Mouse (Mus musculus): ENCODE data around the gene Gm7030. TPM values are rescaled to one million over a fixed set of nuclear protein-coding genes. Genes with fewer than 3 reads are reported as not detected.
A peak's percentile ranks its signal among the peaks of the same experiment; 100 is the strongest.
"Not testable (repeated sequence)": the region's sequence is repeated elsewhere in the genome, so short reads cannot be mapped to it uniquely, and the experiment has no call there.

The Gm7030 gene
- polyA plus RNA-seq (2015; fragmentation: Nextera tagmentation; extraction: Ambion mirVana): not detected in 2 replicates

GRCm38 (mm10) chr17:36128968-36129817 lies at the start of gene Gm7030:
Gene Gm7030 (minus strand): TSS chr17:36129425.
- ATAC-seq; H3K9me3 ChIP-seq (ENCODE audit: low read length); H3K27me3 ChIP-seq (ENCODE audit: insufficient read depth, low read length); H3K9ac ChIP-seq (replicated peaks); H3K36me3 ChIP-seq (replicated peaks; ENCODE audit: insufficient read depth, low read length); H3K27ac ChIP-seq (ENCODE audit: low read depth); DNase-seq; H3K4me1 ChIP-seq (ENCODE audit: insufficient read depth); H3K4me3 ChIP-seq (ENCODE audit: low read depth, low read length); H3K4me2 ChIP-seq (ENCODE audit: low read depth, low read length): not testable (repeated sequence)
- 20% methylated on average over 24 of the region's 28 CpGs for WGBS (ENCODE audit: insufficient replicate concordance)

GRCm38 (mm10) chr17:36178938-36179337 lies 49.7 kb upstream of the Gm7030 start:
- H3K9ac ChIP-seq (replicated peaks); ATAC-seq; H3K9me3 ChIP-seq (ENCODE audit: low read length); H3K36me3 ChIP-seq (replicated peaks; ENCODE audit: insufficient read depth, low read length); H3K4me1 ChIP-seq (ENCODE audit: insufficient read depth); H3K27ac ChIP-seq (ENCODE audit: low read depth): not testable (repeated sequence)
- Histone ChIP-seq H3K4me2 (ENCODE audit: low read depth, low read length) (peak overlapping the region; percentile 40), H3K4me3 (ENCODE audit: low read depth, low read length) (peak overlapping the region; percentile 25; the same call in 1 of the 2 replicates), H3K27me3 (ENCODE audit: insufficient read depth, low read length) (peaks cover 13% of the 10 kb centered on the region)
- DNase-seq: peak; percentile 24
- WGBS (ENCODE audit: insufficient replicate concordance): under 1% methylated on average over 40 of the region's 40 CpGs

DNA sequence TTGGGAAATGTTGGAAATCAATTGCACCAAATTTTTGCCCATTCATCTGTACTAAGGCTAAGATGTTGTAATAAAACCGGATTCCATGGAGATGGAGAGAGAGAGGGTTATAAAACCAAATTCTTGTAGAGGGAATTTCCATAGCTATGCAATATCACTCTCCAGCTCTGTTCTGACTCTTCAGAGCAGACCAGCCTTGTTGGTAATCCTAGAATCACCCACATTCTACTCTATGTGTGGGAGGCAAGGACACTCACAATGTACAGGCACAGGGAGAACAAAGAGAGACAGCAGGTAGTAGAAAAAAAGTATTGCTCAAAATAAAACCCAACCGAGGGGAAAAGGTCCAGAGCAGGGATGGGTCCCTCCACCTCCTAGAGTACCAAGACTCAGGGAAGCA lies 46.9 kb upstream of the Gm7030 start:
- H3K4me2 ChIP-seq (ENCODE audit: low read depth, low read length); ATAC-seq; H3K4me3 ChIP-seq (ENCODE audit: low read depth, low read length); H3K4me1 ChIP-seq (ENCODE audit: insufficient read depth); DNase-seq; H3K27ac ChIP-seq (ENCODE audit: low read depth); H3K9ac ChIP-seq (replicated peaks); H3K9me3 ChIP-seq (ENCODE audit: low read length); H3K27me3 ChIP-seq (ENCODE audit: insufficient read depth, low read length); H3K36me3 ChIP-seq (replicated peaks; ENCODE audit: insufficient read depth, low read length): not testable (repeated sequence)
- WGBS (ENCODE audit: insufficient replicate concordance): no CpG with 5 or more reads among the region's 2 CpGs

GRCm38 (mm10) chr17:36170287-36170814 lies 41.1 kb upstream of the Gm7030 start:
- Histone ChIP-seq H3K4me3 (ENCODE audit: low read depth, low read length) (no peak overlapping the region), H3K4me1 (ENCODE audit: insufficient read depth) (peaks cover 4% of the 10 kb centered on the region; the same call in 1 of the 2 replicates), H3K27ac (ENCODE audit: low read depth) (no peak overlapping the region), H3K9me3 (ENCODE audit: low read length) (no peaks in the 10 kb centered on the region), H3K36me3 (replicated peaks; ENCODE audit: insufficient read depth, low read length) (no peaks in the 10 kb centered on the region), H3K27me3 (ENCODE audit: insufficient read depth, low read length) (peaks cover 27% of the 10 kb centered on the region), H3K4me2 (ENCODE audit: low read depth, low read length) (no peak overlapping the region), H3K9ac (replicated peaks) (no peak overlapping the region)
- DNase-seq (no peak), ATAC-seq (no peak)
- TF ChIP-seq EP300 (IDR thresholded peaks at IDR 0.05; ENCODE audit: low read depth) (no peak), CTCF (IDR thresholded peaks at IDR 0.05; ENCODE audit: low read depth) (no peak)
- 14% methylated on average over 1 of the region's 1 CpGs for WGBS (ENCODE audit: insufficient replicate concordance)

DNA sequence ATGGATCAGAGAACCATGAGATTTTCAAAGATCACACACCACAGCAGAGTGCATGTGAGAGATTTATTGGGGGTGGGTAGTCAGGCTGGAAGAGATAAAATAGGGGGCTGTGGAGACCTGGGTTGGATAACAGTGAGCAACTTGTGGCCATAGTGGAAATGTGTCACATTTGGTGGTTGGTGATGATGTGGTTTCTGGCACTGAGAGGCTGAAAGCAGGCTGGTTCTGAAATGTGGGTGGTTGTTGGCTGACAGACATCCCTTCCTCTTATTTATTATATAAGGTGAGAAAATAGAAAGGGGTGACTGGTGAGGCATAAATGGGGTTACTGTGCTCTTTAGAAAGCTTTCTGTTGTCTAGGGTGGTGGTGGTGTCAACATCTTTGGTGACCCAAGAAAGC lies 40.5 kb upstream of the Gm7030 start:
- Histone ChIP-seq H3K4me1 (ENCODE audit: insufficient read depth) (peaks cover 4% of the 10 kb centered on the region; the same call in 1 of the 2 replicates), H3K27me3 (ENCODE audit: insufficient read depth, low read length) (peaks cover 29% of the 10 kb centered on the region)
- ATAC-seq: no peak

DNA sequence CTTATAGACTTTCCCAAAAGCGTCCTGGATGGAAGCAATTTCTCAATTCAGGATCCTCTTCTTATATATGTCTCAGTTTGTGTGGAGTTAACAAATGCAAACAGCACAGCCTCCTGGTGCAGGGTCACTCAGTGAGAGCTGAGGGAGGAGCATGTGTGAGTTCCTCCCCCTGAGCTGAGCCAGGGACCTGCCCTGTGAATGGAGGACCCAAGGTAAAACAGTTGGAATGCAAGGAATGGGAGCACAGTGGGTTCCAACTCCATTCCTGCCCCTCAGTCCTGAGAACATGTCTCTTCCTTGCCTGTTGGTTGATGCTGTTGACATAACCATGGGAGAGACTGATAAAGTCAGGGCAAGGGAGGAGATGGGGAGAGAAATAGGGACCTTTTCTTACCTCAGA lies 39.9 kb upstream of the Gm7030 start:
- WGBS (ENCODE audit: insufficient replicate concordance): no CpG with 5 or more reads among the region's 1 CpGs
- DNase-seq; H3K9me3 ChIP-seq (ENCODE audit: low read length); H3K9ac ChIP-seq (replicated peaks); ATAC-seq; H3K4me3 ChIP-seq (ENCODE audit: low read depth, low read length); H3K36me3 ChIP-seq (replicated peaks; ENCODE audit: insufficient read depth, low read length); H3K4me2 ChIP-seq (ENCODE audit: low read depth, low read length); H3K27ac ChIP-seq (ENCODE audit: low read depth); H3K4me1 ChIP-seq (ENCODE audit: insufficient read depth): not testable (repeated sequence)
- peaks cover 33% of the 10 kb centered on the region for H3K27me3 ChIP-seq (ENCODE audit: insufficient read depth, low read length)

More for the DNA sequence above, 40.5 kb upstream of the Gm7030 start:
- Histone ChIP-seq H3K9ac (replicated peaks) (no peak overlapping the region), H3K36me3 (replicated peaks; ENCODE audit: insufficient read depth, low read length) (no peaks in the 10 kb centered on the region), H3K27ac (ENCODE audit: low read depth) (no peak overlapping the region), H3K9me3 (ENCODE audit: low read length) (no peaks in the 10 kb centered on the region), H3K4me3 (ENCODE audit: low read depth, low read length) (no peak overlapping the region), H3K4me2 (ENCODE audit: low read depth, low read length) (no peak overlapping the region)
- no peak for TF ChIP-seq CTCF (IDR thresholded peaks at IDR 0.05; ENCODE audit: low read depth)
- no peak for TF ChIP-seq EP300 (IDR thresholded peaks at IDR 0.05; ENCODE audit: low read depth)
- no peak for DNase-seq
